Mouse (Mus musculus) midbrain, embryonic 14.5 days (tissue): ENCODE measurements around the gene Slc44a3. TPM values are rescaled to one million over a fixed set of nuclear protein-coding genes. Genes with fewer than 3 reads are reported as not detected.
A peak's percentile ranks its signal among the peaks of the same experiment; 100 is the strongest.

Experiments used
- ATAC-seq: fragments of 200-750 bp; cut with Nextera tagmentation; 2 replicates; pipeline ENCODE4 v1.8.0; 2017; ENCODE audit warnings: moderate number of reproducible peaks, moderate library complexity; ENCODE audit not compliant: low FRiP score, low TSS enrichment
- DNase-seq: peaks from one replicate; pipeline ENCODE4 v3.0.0-alpha.2; 2015
- H3K27ac ChIP-seq: fragments of 300-500 bp; sonication (generic); replicated peaks from 2 replicates; pipeline ENCODE4 v1.5.1; 2014; ENCODE audit warnings: mild to moderate bottlenecking, low read depth, low read length, moderate library complexity
- H3K27me3 ChIP-seq: fragments of 300-500 bp; sonication (generic); 2 replicates; pipeline ENCODE4 v1.6.1; 2014; ENCODE audit warnings: low read length, control low read depth, mixed read lengths; ENCODE audit not compliant: control insufficient read depth, insufficient read depth
- H3K36me3 ChIP-seq: fragments of 300-500 bp; sonication (generic); 2 replicates; pipeline ENCODE4 v1.6.1; 2014; ENCODE audit warnings: low read length, control low read depth; ENCODE audit not compliant: control insufficient read depth, insufficient read depth
- H3K4me1 ChIP-seq: fragments of 300-500 bp; sonication (generic); 2 replicates; pipeline ENCODE4 v1.6.1; 2014; ENCODE audit warnings: mild to moderate bottlenecking, antibody characterized with exemption, low read length, control low read depth; ENCODE audit not compliant: control insufficient read depth, insufficient read depth
- H3K4me2 ChIP-seq: fragments of 300-500 bp; sonication (generic); 2 replicates; pipeline ENCODE4 v1.6.1; 2014; ENCODE audit warnings: mild to moderate bottlenecking, low read length, moderate library complexity
- H3K4me3 ChIP-seq: fragments of 300-500 bp; sonication (generic); replicated peaks from 2 replicates; pipeline ENCODE4 v1.5.1; 2014; ENCODE audit warnings: low read depth, low read length
- H3K9ac ChIP-seq: fragments of 300-500 bp; sonication (generic); replicated peaks from 2 replicates; pipeline ENCODE4 v1.6.1; 2014; ENCODE audit warnings: mild to moderate bottlenecking, low read length, moderate library complexity
- H3K9me3 ChIP-seq: fragments of 300-500 bp; sonication (generic); 2 replicates; pipeline ENCODE4 v1.6.1; 2016; ENCODE audit warnings: low read length, control low read depth, mixed read lengths; ENCODE audit not compliant: control insufficient read depth
- WGBS: fragments of 180-500 bp; shearing (Covaris S2); extraction: QIAGEN DNeasy Blood & Tissue Kit; methylation state at CpG from one replicate; pipeline ENCODE4 v1.1.7; 2014; 5-methylcytosine and 5-hydroxymethylcytosine counted together
- polyA plus RNA-seq: library from polyadenylated mRNA; unstranded; fragments of >200 nt; fragmentation: Nextera tagmentation; extraction: Ambion mirVana; gene quantifications from 2 replicates; pipeline ENCODE4 v1.2.1, GENCODE M21; 2014

Gene Slc44a3
- polyA plus RNA-seq, 1 experiment from 2014 or later = 0.63 TPM

DNA sequence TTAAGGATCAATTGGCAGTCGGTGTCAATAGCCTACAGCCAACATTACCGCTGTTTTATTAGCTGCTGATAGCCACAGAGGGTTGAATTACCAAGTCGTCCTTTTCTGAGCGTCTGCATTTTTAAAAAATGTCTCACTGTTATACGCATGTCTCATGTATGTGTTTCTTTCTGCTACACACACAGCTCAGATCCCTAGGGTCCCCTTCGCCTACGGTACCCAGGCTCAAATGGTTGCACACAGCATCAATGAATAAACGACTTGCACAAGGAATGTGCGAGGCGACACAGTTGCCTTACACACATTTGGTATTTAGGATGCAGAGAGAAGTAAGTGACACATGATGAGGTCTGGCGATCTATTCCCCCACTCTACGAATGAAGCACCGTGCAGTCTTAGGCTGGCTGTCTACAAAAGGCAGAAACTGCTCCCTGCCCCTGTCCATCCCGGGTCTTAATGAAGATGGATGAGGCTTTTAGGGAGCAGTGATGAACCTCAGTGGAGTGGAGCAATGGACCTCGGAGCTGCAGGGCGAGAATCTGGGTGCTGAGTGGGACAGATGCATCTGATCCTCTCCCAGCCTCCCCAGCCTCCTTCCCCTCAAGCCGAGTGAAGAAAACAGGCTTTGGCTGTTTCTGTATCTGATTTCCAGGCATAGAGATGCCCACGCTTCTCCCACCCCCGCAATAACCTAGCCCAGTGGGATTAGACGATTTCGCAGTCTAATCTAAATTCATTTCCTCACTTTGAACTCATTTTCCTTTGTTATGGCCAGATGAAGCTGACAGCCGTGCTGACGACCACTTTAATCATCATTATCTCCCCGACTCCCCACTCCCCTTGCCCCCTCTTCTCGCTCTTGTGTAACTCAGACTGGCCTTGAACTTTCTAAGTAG, 48.7 kb downstream of the Slc44a3 start:
- WGBS = 29% methylated on average over 25 of the region's 25 CpGs

DNA sequence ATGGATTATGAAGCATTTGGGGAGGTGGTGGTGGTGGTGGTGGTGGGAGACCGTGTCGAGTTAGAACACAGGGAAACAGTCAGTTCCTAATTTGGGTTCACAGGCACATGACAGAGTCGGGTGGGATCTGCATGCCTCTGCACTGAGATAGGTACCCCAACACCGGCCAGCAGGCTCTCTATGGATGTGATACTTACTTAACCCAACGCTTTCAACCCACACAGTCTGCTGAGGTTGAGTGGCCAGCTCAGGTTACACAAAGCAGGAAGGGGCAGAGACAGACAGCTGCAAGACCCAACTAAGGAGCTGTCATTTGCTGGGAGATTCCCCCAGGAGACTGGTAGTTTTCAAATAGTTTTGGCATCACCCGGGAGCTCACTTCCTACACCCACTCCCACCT, 50.6 kb downstream of the Slc44a3 start:
- ATAC-seq (no peak), DNase-seq (no peak)
- Histone ChIP-seq H3K27ac (no peak overlapping the region), H3K4me1 (peaks cover 32% of the 10 kb centered on the region), H3K9ac (no peak overlapping the region), H3K9me3 (no peaks in the 10 kb centered on the region), H3K36me3 (no peaks in the 10 kb centered on the region), H3K4me3 (no peak overlapping the region), H3K4me2 (no peak overlapping the region), H3K27me3 (no peaks in the 10 kb centered on the region)
- 41% methylated on average over 6 of the region's 6 CpGs for WGBS

More for the DNA sequence above, 48.7 kb downstream of the Slc44a3 start:
- H3K9ac ChIP-seq = 0 out of 2 replicates have a peak overlapping the region, but pooled peaks have one; percentile 6
- no peaks in the 10 kb centered on the region for H3K36me3 ChIP-seq
- no peaks in the 10 kb centered on the region for H3K27me3 ChIP-seq
- H3K4me1 ChIP-seq = peaks cover 32% of the 10 kb centered on the region
- ATAC-seq (peak; percentile 35; the same call in 1 of the 2 replicates), DNase-seq (peak; percentile 70)
- H3K4me2 ChIP-seq = peak overlapping the region; percentile 38
- no peak overlapping the region for H3K4me3 ChIP-seq
- no peaks in the 10 kb centered on the region for H3K9me3 ChIP-seq
- peak overlapping the region; percentile 58; the same call in 1 of the 2 replicates for H3K27ac ChIP-seq

DNA sequence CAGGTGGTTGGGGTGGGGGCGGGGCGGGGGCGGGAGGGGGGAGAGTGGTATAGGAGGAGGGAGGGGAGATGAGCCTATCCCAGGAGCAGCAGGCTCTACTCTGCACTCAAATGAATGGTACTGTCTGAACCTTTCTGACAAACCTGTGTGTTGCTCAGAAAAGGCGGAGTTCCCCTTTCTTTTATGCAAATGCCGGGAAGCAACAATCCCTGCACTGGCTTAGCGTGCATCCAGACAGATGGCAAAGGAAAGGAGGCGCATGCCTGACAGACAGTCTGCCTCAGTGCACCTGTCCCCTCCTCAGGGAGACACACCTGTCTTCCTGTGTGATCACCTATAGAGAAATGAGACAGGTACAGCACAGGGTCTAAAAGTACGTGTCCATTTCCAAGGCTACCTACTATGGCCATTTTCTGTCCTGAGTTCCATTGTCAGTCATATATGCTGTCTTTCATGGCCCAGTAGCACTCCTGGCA, 51.2 kb downstream of the Slc44a3 start:
- H3K4me1 ChIP-seq = peaks cover 32% of the 10 kb centered on the region
- no peak overlapping the region for H3K4me3 ChIP-seq
- WGBS = 37% methylated on average over 8 of the region's 8 CpGs
- H3K4me2 ChIP-seq = no peak overlapping the region
- ATAC-seq = no peak
- no peak overlapping the region for H3K27ac ChIP-seq
- no peaks in the 10 kb centered on the region for H3K27me3 ChIP-seq
- H3K36me3 ChIP-seq = no peaks in the 10 kb centered on the region
- no peak for DNase-seq
- H3K9me3 ChIP-seq = no peaks in the 10 kb centered on the region
- no peak overlapping the region for H3K9ac ChIP-seq

DNA sequence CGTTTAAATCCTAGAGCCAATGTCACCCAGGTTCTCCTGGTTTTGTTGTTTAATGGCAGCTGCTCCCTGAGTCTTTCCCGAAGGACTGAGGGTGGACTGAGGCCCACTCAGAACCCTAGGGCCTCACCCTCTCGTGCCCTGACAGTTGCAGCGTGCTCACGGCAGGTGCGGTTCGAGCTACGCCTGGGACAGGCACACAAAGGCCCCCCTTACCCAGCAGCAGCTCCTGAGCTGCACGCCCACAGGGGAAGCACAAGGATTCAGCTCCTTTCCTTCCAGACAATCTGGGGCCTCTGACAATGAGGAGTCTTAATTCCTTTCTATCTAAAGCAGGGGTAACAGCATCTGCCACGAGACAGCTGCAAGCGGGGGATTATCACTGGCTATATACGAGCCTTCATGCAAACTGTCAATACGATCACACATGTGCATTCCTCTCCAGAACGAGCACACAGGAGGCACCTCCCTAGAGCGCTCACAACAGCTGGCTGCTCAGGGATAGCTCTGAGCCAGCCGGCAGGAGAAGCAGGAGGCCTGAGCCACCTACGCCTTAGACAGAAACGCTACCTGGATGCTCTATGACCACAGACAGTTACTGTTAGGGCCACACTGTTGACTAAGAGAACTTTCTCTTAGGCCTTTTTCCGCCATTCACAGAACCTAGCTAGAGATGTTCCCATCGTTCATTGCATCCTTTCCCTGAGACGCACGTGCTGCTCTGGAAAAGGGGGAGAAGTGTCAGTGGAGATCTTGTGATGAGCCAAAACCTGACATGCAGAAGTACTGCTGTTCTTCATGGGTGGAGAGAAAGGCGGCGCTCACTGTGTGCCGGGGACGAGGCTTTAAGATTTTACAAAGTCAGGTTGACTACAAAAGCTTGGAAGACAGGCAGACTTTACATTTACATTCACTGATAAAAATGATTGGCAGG, 51.9 kb downstream of the Slc44a3 start:
- Histone ChIP-seq H3K9me3 (no peaks in the 10 kb centered on the region), H3K27me3 (no peaks in the 10 kb centered on the region), H3K36me3 (no peaks in the 10 kb centered on the region), H3K9ac (peak overlapping the region; percentile 21; the same call in 1 of the 2 replicates), H3K4me2 (no peak overlapping the region), H3K4me1 (peaks cover 32% of the 10 kb centered on the region), H3K27ac (peak overlapping the region; percentile 69), H3K4me3 (no peak overlapping the region)
- peak; percentile 65 for DNase-seq
- peak; percentile 47; the same call in 1 of the 2 replicates for ATAC-seq
- WGBS = 17% methylated on average over 26 of the region's 26 CpGs

GRCm38 (mm10) chr3:121474738-121475137, 57.5 kb downstream of the Slc44a3 start:
- Histone ChIP-seq H3K27me3 (no peaks in the 10 kb centered on the region), H3K27ac (no peak overlapping the region), H3K9me3 (no peaks in the 10 kb centered on the region), H3K4me1 (no peaks in the 10 kb centered on the region), H3K4me2 (no peak overlapping the region), H3K36me3 (no peaks in the 10 kb centered on the region), H3K9ac (no peak overlapping the region), H3K4me3 (no peak overlapping the region)
- no peak for DNase-seq
- 48% methylated on average over 3 of the region's 3 CpGs for WGBS
- no peak for ATAC-seq

- Histone ChIP-seq H3K27ac (no peak overlapping the region), H3K9ac (no peak overlapping the region), H3K4me1 (0 out of 2 replicates have a peak, but pooled peaks cover 3% of the 10 kb centered on the region), H3K4me2 (no peak overlapping the region), H3K4me3 (no peak overlapping the region), H3K27me3 (no peaks in the 10 kb centered on the region), H3K36me3 (no peaks in the 10 kb centered on the region), H3K9me3 (no peaks in the 10 kb centered on the region)
- WGBS = 79% methylated on average over 11 of the region's 11 CpGs
- ATAC-seq (no peak; the same call in 1 of the 2 replicates), DNase-seq (no peak)
These were observed 60.5 kb downstream of the Slc44a3 start for GRCm38 (mm10) chr3:121471703-121472102.

DNA sequence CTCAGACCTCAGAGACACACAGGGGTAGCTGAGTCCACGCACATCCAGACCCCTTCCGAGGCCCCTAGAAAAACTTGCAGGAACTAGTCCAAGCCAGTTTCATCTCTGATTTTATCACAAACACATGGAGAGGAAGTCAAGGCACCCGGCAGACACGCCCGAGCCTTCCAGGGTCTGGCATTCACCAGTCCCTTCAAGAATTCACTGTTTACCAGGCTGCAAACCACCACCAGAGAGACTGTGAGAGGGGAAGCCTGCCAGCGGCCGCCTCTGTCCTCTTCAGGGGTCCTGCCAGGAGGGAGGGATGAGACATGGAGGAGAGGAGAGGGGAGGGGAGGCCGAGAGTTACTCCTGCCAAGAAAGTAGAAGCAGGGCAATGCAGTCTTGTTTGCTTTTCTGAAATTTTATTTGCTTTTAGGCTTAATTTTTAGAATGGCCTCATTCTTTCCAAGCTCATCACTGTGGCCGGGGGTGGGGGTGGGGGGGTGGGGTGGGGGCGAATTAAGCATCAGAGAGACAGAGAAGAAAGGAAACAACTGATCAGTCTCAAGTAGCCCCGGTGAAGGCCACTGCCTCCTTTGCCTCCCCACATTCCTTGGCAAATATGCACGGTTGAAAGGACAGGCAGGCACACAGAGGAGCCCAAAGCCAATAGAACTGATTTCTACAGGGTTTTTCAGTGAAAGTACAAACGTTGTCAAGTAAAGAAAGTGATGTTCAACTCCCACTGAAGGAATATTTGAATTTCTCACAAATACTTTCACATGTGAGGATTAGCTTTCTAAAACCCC, 62.8 kb downstream of the Slc44a3 start:
- Histone ChIP-seq H3K36me3 (no peaks in the 10 kb centered on the region), H3K27me3 (no peaks in the 10 kb centered on the region), H3K4me3 (no peak overlapping the region), H3K4me2 (peak overlapping the region; percentile 15; the same call in 1 of the 2 replicates), H3K9ac (no peak overlapping the region), H3K4me1 (0 out of 2 replicates have a peak, but pooled peaks cover 8% of the 10 kb centered on the region), H3K27ac (peak overlapping the region; percentile 63), H3K9me3 (no peaks in the 10 kb centered on the region)
- WGBS = 4% methylated on average over 13 of the region's 13 CpGs
- ATAC-seq = peak; percentile 66; the same call in 1 of the 2 replicates
- peak; percentile 69 for DNase-seq

DNA sequence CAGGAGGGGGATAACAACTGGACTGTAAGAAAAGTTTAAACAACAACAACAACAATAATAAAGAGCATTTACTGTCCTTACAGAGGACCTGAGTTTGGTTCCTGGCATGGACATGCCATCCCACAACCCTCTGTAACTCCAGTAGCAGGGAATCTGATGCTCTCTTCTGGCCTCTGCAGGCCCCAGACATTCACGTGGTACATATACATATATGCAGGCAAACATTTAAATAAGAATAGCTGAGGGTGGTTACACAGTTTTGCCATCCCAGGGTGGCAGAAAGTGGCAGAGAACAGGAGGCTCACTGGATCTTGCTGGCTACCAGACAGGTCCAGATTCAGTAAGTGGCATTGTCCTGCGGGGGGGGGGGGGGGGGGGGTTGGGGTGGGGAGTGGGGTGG, 64.1 kb downstream of the Slc44a3 start:
- no peaks in the 10 kb centered on the region for H3K36me3 ChIP-seq
- no peak for DNase-seq
- no peak for ATAC-seq
- no peaks in the 10 kb centered on the region for H3K27me3 ChIP-seq
- no peak overlapping the region for H3K27ac ChIP-seq
- 0 out of 2 replicates have a peak, but pooled peaks cover 8% of the 10 kb centered on the region for H3K4me1 ChIP-seq
- no peak overlapping the region for H3K4me2 ChIP-seq
- H3K9ac ChIP-seq = no peak overlapping the region
- WGBS = 32% methylated on average over 1 of the region's 2 CpGs
- H3K9me3 ChIP-seq = no peaks in the 10 kb centered on the region
- no peak overlapping the region for H3K4me3 ChIP-seq
